Mouse (Mus musculus) thymus, postnatal 10 days (tissue): ENCODE data around the gene Zfp580.
A peak's percentile ranks its signal among the peaks of the same experiment; 100 is the strongest.
"Not testable (repeated sequence)": the region's sequence is repeated elsewhere in the genome, so short reads cannot be mapped to it uniquely, and the experiment has no call there.

Source experiments
- DNase-seq, 2 experiments: peaks; one replicate each; pipeline ENCODE4 v3.0.0; 2021; ENCODE audit warnings: low spot score in 2 of 2

Gene Zfp580

DNA sequence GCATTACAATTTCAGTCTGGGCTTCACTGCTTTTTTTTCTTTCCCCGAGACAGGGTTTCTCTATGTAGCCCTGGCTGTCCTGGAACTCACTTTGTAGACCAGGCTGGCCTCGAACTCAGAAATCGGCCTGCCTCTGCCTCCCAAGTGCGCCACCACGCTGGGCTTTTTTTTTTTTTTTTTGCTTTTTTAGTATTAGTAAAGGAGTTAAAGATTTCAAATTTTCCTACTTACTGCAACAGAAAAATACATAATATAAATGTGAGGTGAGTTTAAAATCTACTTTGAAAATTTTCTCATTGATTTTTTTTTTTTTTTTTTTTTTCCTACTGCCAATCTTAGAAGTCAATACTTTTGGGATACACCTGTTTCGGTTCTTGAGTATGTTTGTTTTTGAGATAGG lies 13.5 kb downstream of the Zfp580 start:
- no peak for DNase-seq

DNA sequence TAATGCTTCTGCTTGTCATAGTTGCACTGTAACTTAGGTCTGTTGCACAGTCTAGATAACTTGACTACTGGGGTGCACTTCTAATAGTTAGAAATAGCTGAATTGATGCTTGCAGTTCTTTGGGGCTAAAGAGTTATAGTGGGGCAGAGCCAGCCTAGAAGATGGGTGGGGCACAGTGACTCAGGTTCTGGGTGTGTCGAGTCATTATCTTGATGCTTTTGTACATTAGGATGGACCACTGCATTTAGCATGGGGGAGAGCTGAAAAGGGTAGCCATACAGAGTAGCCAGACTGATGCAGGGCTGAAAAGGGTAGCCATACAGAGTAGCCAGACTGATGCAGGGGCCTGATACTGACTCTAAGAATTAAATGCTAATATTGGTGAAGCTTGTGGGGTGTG lies 22.2 kb downstream of the Zfp580 start:
- DNase-seq, result no peak

DNA sequence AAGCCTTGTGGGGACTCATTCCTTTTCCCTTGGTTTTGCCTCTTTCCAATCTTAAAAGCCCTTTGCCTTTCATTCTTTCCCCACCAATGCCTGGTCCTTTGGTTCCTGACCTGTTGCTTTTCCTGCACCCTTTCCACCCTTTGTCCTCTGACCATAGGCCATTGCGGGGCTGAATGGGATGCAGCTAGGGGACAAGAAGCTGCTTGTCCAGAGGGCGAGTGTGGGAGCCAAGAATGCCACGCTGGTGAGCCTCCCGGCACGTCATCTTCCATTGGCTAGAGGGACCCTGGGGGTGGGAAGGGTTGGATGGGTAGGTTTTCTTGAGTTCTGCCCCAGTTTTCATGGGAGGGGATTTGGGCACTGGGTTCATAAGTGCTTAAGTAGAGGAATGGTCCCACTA lies 23.6 kb downstream of the Zfp580 start:
- DNase-seq, result no peak

DNA sequence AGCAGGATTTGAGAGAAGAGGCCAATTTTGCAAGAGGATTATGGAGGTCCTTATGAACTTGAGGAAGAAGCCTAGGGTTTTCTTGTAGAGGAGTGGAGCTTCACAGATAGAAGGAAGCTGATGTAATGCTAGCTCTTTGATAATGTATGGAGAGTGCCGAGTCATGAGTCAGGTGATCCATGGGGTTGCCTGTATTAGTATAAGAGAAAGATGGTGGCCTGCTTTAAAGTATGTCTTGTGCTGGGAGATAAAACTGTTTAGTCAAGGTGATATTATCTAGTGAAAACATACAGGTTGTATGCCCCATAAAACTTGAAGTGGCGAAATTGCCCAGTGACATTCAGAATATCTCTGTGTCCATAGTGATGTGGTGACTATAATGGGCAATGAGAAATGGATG lies 25.6 kb downstream of the Zfp580 start:
- no peak for DNase-seq

DNA sequence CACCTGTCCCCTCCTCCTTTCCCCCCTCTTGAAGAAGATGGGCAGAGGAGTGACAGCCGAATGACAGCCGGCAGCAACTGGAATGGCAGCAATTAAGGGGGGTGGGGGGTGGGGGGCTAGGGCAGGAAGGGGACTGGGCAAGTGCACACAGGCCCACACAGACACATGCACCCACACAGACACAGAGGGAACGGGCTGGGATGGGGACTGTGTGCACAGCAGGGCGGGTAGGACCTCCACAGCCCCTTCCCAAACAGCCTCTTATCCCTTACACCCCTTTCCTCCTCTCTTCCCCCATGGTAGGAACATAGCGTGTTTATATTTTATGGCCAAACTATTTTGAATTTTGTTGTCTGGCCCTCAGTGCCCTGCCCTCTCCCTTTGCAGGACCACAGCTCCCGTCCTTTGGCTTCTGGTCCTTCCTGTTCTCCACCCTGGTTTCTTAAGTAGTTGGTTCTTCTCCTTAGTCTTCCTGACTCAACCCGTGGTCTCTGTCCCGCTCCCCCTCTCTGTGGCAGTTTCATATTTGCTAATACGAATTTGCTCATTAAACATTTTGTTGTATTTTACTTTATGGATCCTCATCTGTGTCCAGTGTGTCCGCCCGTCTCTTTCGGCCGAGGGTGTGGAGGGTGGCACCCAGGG lies 28.1 kb downstream of the Zfp580 start:
- not testable (repeated sequence) for DNase-seq

DNA sequence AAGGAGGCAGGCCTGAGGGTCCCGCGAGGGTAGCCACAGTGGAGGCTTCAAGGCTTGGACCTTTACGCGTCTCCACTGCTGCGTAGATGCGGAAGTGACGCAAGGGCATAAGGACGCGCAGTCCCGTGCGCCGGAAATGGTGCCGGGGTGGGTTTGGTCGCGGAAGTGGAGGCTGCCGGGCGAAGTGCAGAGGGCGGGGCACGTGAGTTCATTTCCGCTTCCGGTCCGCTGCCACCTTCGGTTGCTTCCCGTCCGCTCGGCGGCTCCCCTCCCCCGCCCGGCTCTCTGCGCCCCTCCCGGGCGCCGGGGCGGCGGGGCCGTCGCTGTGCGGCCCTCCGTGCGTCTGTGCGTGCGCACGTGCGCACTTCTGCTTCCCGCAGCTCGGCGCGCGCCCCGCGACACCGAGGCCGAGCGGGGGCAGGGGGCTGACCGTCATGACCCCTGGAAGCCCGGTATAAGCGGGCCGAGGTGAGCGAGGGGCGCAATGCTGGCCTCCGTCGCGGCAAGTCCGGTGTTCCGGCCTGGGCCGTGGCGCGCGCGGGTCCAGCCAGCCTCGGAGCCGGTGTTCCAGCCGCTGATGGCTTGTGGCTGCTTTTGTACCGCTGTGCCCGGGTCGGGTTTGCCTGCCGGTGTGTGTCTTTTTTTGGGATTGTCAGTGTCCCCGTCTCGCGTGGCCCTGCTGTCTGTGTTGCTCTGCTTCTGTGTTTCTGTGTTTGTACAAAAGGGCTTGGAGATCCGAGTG lies 28.8 kb downstream of the Zfp580 start, which contains the start of gene Epn1:
Epn1 (plus strand) TSS at position 226 of the 742 bp plus-strand sequence.
- peak; percentile 93 to 97 for DNase-seq

DNA sequence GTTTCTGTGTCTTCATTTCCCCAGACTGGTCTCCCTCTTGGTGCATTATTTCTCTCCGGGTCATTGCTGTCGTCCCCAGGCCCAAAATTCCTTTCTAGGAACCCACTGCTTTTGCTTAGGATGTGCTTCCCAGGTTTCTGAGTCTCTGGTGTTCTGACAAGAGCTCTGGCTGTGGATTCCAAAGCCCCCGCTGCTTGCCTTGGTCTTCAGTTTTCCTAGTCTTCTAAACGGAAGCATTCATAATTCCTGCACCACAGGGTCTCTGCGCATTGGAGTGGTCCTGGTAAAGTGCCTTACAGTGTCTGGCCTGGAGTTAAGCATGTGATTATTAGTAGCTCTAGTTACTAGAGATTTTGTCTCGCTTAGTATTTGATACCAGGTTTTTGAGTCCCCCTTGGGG lies 29.5 kb downstream of the Zfp580 start:
- DNase-seq, result no peak

DNA sequence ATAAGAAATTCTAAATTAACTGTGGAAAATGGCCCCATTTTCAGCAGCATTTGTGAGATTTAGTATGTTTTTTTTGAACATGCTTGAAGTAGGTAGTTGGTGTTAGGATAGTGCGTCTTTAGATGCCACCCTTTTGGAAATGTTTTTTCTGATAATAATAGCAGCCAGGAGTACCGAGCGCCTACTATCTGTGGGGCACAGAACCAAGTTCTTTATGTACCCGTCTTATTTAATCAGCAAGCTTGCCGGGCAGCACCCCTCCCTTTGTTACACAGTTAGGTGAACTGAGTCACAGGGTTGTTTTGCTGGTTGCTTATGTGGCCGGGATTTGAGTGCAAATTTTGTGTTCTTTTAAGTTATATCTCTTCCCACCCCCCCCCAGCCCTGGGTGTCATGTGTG lies 29.9 kb downstream of the Zfp580 start:
- no peak for DNase-seq

DNA sequence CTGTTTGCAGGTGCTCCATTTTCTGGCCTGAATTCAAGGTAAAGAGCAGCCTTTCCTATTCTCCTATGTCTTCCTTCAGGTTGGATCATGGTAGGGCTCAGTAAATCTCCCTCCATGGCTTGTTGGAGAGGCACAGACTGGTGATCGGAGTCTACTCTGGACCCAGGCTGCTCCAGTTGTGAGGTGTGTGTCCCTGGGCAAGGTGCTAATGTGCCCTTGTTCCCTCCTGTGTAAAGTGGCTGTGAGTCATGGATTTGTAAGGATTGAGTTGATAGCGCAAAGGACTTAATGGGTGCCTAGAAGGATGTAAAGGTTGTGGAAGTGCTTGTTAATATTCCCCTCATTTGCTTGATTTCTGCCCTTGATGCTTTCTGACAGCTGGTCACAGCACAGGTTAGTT lies 30.6 kb downstream of the Zfp580 start:
- no peak for DNase-seq

DNA sequence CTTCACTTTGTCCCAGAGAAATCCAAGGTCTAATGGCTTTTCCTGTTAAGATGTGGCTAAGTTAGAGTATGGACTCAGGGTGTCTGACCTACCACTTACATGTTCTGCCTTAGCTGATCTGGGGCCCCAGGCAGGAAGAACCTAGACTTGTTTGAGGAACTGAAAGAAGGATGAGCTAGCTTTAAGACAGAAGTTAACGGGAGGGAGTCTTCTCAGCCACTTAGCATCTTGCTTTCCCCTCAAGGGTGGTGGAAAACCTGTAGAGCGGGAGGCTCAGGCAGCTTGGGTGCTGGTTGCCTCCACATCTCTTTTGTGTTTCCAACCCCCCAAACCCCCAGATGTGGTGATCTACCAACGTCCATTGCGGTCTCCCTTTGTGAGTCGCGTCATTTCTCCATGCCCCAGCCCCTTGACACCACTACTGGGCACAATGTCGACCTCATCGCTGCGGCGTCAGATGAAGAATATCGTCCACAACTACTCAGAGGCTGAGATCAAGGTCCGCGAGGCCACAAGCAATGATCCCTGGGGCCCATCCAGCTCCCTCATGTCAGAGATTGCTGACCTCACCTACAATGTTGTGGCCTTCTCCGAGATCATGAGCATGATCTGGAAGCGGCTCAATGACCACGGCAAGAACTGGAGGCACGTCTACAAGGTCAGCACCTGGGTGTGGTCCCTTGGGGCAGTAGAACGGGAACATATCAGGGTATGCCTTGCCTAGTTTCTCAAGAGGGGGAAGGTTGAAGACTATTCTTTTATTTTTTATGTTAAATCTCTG lies 32.2 kb downstream of the Zfp580 start:
- no peak for DNase-seq

DNA sequence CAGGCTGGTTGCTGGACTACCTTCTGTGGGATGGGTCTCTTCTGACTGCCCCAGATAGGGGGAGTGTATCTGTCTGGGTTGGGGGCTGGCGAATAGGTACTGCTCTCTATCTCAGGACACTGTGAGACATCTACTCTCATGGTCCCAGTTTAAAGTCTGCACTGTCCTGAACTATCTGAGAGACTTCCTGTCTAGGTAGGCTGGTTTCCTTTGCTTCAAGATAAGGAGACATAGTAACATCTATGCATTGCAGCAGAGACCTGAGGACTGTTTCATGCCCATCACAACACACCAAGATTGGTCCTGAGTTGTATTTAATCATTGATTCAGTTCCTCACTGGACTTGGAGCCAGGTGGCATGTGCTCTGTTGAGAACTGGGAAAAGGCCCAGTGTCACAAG lies 34.2 kb downstream of the Zfp580 start:
- DNase-seq, result no peak

DNA sequence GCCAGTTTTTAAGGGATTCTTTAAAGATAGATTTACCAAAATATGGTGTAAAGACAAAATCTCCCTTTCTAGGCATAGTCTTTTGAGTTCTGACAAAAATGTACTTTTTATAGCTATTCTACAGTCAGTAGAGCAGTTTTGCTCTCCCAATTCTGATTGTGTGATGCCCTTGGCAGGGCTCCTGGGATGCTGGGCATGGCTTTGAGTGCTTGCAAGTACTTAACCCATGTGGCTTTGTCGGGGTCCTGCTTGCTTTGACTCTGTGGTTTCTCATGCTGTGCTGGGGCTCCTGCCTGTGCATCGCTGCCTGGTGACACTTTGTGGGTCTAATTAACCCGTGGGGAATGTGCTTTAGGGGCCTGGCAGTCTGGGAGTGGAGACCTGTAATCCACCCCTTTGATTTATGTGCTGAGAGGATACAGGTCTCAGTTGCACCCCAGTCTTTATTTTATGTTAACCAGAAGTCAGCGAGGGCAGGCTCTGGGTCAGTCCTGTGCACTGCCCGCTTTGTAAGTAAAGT lies 35.6 kb downstream of the Zfp580 start:
- DNase-seq, result no peak

DNA sequence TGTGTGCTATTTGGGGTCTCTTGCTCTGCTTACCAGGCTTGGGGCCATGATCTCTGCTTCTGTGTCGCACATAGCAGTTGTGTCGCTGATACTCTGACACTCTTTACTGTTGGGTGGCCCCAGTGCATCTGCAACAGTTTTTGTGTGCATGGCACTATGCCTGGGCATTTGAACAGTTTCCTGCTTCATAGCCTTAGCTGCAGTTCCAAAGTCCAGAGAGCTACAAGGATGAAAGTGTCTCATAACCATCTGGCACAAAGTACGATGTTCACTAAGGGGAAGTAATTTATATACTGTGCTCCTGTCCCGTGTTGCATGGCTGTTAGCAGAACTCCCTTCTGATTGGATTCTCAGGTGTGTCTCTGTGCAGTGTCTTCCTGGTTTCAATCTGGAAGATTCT lies 36.5 kb downstream of the Zfp580 start:
- no peak for DNase-seq

DNA sequence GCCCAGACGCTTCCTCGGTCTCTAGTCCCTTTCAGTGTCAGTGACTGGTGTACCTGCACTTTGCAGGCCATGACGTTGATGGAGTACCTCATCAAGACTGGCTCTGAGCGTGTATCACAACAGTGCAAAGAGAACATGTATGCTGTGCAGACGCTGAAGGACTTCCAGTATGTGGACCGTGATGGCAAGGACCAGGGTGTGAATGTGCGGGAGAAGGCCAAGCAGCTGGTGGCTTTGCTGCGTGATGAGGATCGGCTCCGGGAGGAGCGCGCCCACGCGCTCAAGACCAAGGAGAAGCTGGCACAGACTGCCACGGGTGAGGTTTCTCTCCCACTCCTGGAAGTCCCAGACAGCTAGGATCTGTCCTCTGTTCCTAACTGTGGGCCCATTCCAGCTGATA lies 38.5 kb downstream of the Zfp580 start:
- no peak for DNase-seq

DNA sequence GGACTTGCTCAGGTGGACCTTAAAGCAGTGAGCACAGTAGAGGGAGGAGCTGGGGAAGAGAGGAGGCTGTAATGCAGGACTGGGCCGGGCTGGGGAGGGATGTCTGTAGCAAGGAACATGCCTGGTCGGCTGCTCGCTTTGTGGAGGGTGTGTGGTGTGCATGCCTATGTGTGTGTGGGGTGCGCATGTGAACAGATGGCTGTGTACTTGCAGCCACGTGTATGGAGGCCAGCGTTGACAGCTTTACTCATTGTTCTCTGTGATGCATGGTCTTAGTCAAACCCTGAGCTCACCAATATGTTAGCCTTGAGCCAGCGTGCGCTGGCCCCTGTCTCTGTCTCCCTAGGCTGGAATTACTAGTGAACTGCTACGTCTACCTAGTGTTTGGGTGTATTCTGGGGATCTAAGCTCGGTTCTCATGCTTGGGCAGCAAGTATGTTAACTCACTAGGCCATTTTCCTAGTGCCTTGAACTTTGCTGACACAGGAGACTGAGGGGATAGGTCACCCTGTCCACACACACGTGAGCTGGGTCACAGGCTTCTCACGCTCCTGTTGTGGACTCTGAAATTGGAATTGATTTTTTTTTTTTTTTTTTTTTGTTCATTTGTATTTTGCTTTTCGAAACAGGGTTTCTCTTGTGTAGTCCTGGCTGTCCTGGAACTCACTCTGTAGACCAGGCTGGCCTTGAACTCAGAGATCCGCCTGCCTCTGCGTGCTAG lies 39.8 kb downstream of the Zfp580 start:
- no peak for DNase-seq

DNA sequence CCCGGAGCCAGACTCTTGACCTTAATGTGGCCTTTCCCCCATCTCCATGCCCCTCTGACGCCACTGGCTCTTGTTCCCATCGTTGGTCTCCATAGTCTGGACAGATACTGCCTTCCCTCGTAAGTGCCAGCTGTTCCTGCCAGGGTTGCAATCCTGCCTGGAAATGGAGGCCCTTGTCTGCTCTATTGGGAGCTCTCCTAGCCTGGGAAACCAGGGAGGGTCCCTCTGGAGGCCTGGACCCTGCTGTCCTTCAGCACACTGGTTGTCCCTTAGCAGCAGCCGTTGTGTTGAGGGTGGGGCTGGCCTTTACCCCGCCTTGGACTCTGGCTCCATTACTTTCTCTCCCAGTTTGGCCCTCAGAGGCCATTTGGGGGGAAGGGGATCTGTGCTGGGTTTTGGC lies 41.0 kb downstream of the Zfp580 start:
- no peak for DNase-seq

DNA sequence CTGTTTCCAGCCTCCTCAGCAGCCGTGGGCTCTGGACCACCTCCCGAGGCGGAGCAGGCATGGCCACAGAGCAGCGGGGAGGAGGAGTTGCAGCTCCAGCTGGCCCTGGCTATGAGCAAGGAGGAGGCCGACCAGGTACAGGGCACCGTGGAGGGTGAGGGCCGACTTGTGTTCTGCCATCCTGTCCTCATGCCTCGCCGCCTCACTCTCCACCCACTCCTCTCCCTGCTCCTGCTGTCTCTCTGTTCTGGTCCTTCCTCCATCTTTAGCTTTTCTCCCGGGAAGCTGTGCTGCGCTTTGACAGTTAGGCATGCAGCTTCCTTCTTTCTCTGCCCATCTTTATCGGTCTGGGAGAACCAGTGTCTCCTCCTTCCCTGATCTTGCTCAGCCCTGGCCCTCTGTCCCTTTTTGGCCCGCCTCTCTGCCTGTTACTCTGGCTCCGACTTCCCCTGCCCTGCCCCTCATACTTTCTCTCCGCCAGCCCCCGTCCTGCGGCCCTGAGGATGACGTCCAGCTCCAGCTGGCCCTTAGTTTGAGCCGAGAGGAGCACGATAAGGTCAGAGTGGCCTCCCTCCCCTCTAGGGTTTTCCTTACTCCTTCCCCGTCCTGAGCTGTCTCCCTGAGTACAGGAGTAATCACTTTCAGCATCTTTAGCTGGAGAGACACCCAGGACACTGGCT lies 41.6 kb downstream of the Zfp580 start:
- DNase-seq, result no peak

DNA sequence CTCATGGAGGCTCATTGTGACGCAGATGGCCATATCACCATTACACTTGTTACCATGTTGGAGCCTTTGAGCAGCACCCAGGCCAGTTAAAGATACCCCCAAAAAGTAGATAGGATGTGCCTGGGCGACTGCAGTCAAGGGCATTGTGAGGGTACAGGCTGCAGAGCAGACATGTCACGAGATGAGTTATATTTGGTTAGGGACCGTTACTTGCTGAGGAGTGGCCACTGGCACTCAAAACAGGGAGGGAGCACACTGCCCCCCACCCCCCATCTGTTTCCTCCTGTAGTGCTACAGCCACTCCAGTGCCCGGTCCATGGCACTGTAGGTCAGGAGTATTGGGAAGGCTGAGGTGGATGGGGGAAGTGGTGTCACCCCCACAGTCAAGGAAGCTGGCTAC lies 47.4 kb downstream of the Zfp580 start:
- DNase-seq, result no peak

DNA sequence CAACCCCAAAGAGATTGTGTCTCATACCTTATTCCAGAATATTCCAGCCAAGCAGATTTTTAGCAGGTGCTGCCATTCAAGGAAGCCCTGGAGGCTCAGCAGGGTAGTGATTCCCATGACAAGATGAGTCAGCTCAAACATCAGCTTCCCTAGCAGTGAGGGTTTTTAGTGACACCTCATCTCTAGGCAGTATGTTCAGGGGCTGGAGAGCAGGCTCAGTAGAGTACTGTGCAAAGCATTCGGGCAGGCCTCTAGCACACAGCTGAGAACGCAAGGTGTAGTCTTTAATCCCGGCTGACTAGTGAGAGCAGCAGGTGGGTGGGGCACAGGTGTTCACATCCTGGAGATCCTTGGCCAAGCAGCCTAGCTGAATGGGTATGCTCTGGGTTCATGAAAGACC lies 48.5 kb downstream of the Zfp580 start:
- no peak for DNase-seq

DNA sequence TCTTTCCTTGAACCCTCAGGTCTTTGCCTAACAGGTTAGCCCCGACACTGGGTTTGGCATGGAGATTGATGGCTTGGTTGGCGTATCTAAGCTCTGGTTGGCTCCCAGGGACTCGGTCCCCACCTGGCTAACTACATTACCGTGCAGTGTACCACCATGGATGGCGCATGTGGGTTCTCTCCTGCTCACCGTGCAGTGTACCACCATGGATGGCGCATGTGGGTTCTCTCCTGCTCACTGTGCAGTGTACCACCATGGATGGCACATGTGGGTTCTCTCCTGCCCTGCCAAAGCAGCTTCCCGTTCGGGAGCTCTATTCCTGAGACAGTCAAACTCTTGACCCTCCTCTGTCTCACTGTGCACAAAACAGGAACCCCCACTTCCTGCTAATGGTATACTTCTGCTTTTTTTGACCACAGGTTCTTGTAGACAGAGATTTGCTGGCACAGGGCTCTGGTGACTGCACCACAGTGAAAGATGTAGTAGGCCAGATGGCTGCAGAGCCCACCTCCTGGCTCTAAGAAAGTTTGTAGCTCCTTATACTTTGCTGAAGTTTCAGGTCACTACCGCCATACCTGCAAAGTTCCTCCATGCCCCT lies 49.8 kb downstream of the Zfp580 start:
- DNase-seq, result no peak

DNA sequence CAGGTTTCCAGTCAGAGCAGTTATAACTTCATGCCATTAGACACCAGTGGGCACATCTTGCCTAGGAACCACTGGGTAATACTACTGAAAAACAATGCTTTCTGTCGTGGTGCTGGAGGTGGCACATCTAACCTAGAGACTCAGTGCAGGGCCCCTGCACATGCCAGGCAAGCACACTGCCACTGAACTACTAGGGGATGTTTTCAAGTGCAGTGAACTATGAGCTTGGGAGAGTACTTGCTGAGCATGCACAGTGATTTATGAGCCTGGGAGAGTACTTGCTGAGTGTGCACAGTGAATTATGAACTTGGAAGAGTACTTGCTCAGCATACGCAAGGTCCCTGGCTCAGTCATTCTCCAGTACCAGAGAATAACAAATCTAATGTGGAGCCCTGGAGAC lies 51.2 kb downstream of the Zfp580 start:
- no peak for DNase-seq
